Mouse (Mus musculus) T-helper 2 cell (primary cell): Measurements from ENCODE around the gene Fam71e2.

ENCODE experiments used
- in situ Hi-C: fragments of 300-600 bp; cut with MboI, MseI; formaldehyde crosslinking; loops from one replicate; pipeline ENCODE4 v1.15.1; 2025; ENCODE audit warnings: high pct_unique_total_duplicates

Fam71e2 gene

GRCm38 (mm10) chr7:4739544-4740275, 31.4 kb downstream of the Fam71e2 start, which contains the start of gene Kmt5c:
Gene Kmt5c (plus strand): TSS chr7:4740115.
- in situ Hi-C loops, result no loop called here

- in situ Hi-C loops, result no loop called here
These were observed 32.0 kb downstream of the Fam71e2 start for GRCm38 (mm10) chr7:4739041-4739543.

GRCm38 (mm10) chr7:4732968-4733392, 38.1 kb downstream of the Fam71e2 start:
- in situ Hi-C loops, result no loop called here

- in situ Hi-C loops, result no loop called here
These were observed 40.0 kb downstream of the Fam71e2 start for GRCm38 (mm10) chr7:4731090-4731489.

- in situ Hi-C loops, result no loop called here
These were observed 45.9 kb downstream of the Fam71e2 start, which contains the start of gene Tmem150b for GRCm38 (mm10) chr7:4725169-4725568. Gene Tmem150b (minus strand): TSS chr7:4725249.

- in situ Hi-C loops, result no loop called here
These were observed 46.7 kb downstream of the Fam71e2 start for GRCm38 (mm10) chr7:4724359-4724758.

GRCm38 (mm10) chr7:4723508-4723907, 47.6 kb downstream of the Fam71e2 start:
- in situ Hi-C loops, result no loop called here

- in situ Hi-C loops, result no loop called here
These were observed 51.8 kb downstream of the Fam71e2 start for GRCm38 (mm10) chr7:4719276-4719675.

GRCm38 (mm10) chr7:4716955-4717354, 54.1 kb downstream of the Fam71e2 start:
- in situ Hi-C loops, result no loop called here

GRCm38 (mm10) chr7:4712594-4712993, 58.5 kb downstream of the Fam71e2 start:
- in situ Hi-C loops, result no loop called here

- in situ Hi-C loops, result no loop called here
These were observed 66.0 kb downstream of the Fam71e2 start for GRCm38 (mm10) chr7:4705098-4705497.
